ENCODE assay signal across 20 mouse cellular contexts in genomic region chr14:120504928-120505461, GRCm38 (mm10).
"Had no signal": no experiment of that assay in that cellular context is flagged by ENCODE, and none has a peak within 500 bp of the region (broad histone marks: within the 10 kb centered on the region; RNA-seq: fewer than 3 reads in every experiment).

No protein-coding gene starts in this region.

- ATAC-seq: intestine, embryonic 15.5 days; liver, postnatal 0 days; midbrain, embryonic 13.5 days; midbrain, embryonic 16.5 days had no signal

- H3K4me1 ChIP-seq: intestine, embryonic 15.5 days; kidney, embryonic 15.5 days; limb, embryonic 15.5 days had no signal

- H3K36me3 ChIP-seq: intestine, embryonic 15.5 days had no signal

- H3K4me2 ChIP-seq: intestine, embryonic 15.5 days; kidney, embryonic 15.5 days; limb, embryonic 12.5 days; limb, embryonic 15.5 days; liver, embryonic 11.5 days; midbrain, embryonic 13.5 days; neural tube, embryonic 13.5 days had no signal

- H3K4me3 ChIP-seq: intestine, embryonic 15.5 days; kidney, embryonic 15.5 days; limb, embryonic 12.5 days; limb, embryonic 15.5 days; megakaryocyte, embryonic 14.5 days; midbrain, embryonic 10.5 days; midbrain, embryonic 13.5 days; myocyte; neural tube, embryonic 13.5 days had no signal

- H3K9ac ChIP-seq: intestine, embryonic 15.5 days; kidney, embryonic 15.5 days; limb, embryonic 12.5 days; limb, embryonic 15.5 days; liver, embryonic 14.5 days; liver, postnatal 0 days; midbrain, embryonic 13.5 days; neural tube, embryonic 13.5 days had no signal

- DNase-seq: kidney, adult 11 months; kidney, adult 8-10 months; kidney, postnatal 10 days; kidney, postnatal 36 days; layer of hippocampus, postnatal 36 days; liver, postnatal 0 days; thymus, postnatal 25 days had no signal

- H3K9me3 ChIP-seq: intestine, embryonic 15.5 days; kidney, embryonic 15.5 days; limb, embryonic 12.5 days; limb, embryonic 15.5 days; megakaryocyte, embryonic 14.5 days; midbrain, embryonic 10.5 days; midbrain, embryonic 13.5 days; neural tube, embryonic 13.5 days had no signal

- H3K27ac ChIP-seq: intestine, embryonic 15.5 days; kidney, embryonic 15.5 days; limb, embryonic 12.5 days; limb, embryonic 15.5 days; liver, embryonic 14.5 days; midbrain, embryonic 10.5 days; midbrain, embryonic 13.5 days; neural tube, embryonic 13.5 days; stomach, postnatal 0 days had no signal

- H3K27me3 ChIP-seq: intestine, embryonic 15.5 days; kidney, embryonic 15.5 days; limb, embryonic 12.5 days; limb, embryonic 15.5 days; megakaryocyte, embryonic 14.5 days; midbrain, embryonic 13.5 days; neural tube, embryonic 13.5 days had no signal
